Mouse (Mus musculus): ENCODE results near the gene Htr6. TPM values are rescaled to one million over a fixed set of nuclear protein-coding genes. Genes with fewer than 3 reads are reported as not detected.

Htr6 gene
- polyA plus RNA-seq, 1 experiment, result not detected

DNA sequence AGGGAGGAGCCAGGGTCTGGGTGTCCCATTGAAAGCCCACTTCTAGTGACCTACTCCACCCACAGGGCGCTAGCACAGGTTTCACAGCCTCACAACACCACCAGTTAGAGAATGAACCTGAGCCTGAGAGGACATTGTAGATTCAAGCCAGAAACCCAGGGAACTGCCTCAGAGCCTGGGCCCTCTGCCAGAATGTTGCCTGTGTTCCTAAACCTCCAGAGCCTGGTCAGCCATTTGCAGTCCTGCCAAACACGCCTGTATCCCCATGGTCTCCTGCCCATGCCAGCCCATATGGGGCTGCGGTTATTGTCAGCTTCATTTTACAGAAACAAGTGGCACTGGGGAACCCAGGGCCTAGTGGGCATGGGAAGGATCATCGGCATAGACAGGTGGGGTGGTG, 20.0 kb downstream of the Htr6 start:
- Histone ChIP-seq H3K4me3 (ENCODE audit: insufficient read depth, low read length) (no peak overlapping the region), H3K27ac (ENCODE audit: insufficient read depth, low read length) (no peak overlapping the region), H3K4me1 (ENCODE audit: control insufficient read depth, insufficient read depth, low read length) (no peaks in the 10 kb centered on the region)
- no peak for TF ChIP-seq POLR2A (IDR thresholded peaks at IDR 0.05; ENCODE audit: low read depth, low read length)
- no peak for TF ChIP-seq CTCF (IDR thresholded peaks at IDR 0.05; ENCODE audit: borderline replicate concordance, insufficient read depth, low read length)

DNA sequence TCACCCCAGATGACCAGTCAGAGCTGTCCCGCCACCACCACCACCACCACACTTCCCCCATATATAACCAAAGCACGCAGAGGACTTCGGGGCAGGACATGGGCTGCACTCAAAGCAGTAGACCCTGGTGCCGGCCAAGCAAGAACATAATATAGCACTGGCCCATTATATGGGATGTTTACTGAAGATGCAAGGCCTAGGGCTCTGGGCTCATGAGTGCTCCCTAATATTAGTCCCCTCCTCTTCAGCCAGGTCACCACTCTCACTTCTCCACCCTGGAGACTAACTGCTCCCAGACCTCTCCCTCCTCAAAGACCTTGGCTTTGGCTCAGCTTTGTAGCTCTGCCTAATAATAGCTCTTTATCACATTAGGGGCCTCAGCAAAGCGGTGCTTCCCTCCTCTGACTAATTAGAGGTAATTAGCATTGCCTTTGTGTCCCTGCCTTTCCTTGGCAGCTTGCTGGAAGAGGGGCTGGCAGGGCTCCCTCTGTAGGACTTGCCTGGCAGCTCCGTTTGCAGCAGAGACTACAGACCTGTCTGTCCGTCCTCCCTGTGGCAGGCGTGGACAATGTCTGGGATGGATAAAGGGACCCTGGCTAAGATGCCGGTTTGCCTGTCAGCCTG, 21.0 kb downstream of the Htr6 start:
- Histone ChIP-seq H3K4me3 (ENCODE audit: insufficient read depth, low read length) (no peak overlapping the region), H3K4me1 (ENCODE audit: control insufficient read depth, insufficient read depth, low read length) (no peaks in the 10 kb centered on the region), H3K27ac (ENCODE audit: insufficient read depth, low read length) (no peak overlapping the region)
- TF ChIP-seq POLR2A (IDR thresholded peaks at IDR 0.05; ENCODE audit: low read depth, low read length), result no peak

- TF ChIP-seq CTCF (IDR thresholded peaks at IDR 0.05; ENCODE audit: borderline replicate concordance, insufficient read depth, low read length), result no peak
- no peak for TF ChIP-seq POLR2A (IDR thresholded peaks at IDR 0.05; ENCODE audit: low read depth, low read length)
- no peak overlapping the region for H3K27ac ChIP-seq (ENCODE audit: insufficient read depth, low read length)
- H3K4me1 ChIP-seq (ENCODE audit: control insufficient read depth, insufficient read depth, low read length), result no peaks in the 10 kb centered on the region
- no peak overlapping the region for H3K4me3 ChIP-seq (ENCODE audit: insufficient read depth, low read length)
These were observed 22.0 kb downstream of the Htr6 start for GRCm38 (mm10) chr4:139053391-139053790.

DNA sequence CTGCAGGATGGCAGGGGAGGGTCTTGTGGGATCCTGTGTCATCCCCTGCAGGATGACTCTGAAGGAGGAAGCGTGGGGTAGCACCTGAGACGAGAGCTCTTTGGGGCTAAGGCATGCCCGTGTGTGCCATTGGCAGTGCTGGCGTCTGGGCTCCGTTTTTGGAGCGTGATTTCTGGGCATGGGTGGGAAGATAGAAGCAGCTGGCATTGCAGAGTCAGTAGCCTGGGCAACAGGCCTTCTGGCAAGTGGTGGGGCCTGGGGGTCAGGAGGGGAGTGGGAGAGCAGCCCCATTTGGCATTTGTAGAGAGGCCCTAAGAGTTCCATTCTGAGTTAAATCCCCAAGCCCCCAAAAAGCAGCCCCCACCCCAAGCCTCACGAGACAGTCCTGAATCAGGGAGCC, 22.6 kb downstream of the Htr6 start:
- no peaks in the 10 kb centered on the region for H3K4me1 ChIP-seq (ENCODE audit: control insufficient read depth, insufficient read depth, low read length)
- no peak for TF ChIP-seq CTCF (IDR thresholded peaks at IDR 0.05; ENCODE audit: borderline replicate concordance, insufficient read depth, low read length)
- no peak for TF ChIP-seq POLR2A (IDR thresholded peaks at IDR 0.05; ENCODE audit: low read depth, low read length)
- H3K4me3 ChIP-seq (ENCODE audit: insufficient read depth, low read length), result no peak overlapping the region
- H3K27ac ChIP-seq (ENCODE audit: insufficient read depth, low read length), result no peak overlapping the region

DNA sequence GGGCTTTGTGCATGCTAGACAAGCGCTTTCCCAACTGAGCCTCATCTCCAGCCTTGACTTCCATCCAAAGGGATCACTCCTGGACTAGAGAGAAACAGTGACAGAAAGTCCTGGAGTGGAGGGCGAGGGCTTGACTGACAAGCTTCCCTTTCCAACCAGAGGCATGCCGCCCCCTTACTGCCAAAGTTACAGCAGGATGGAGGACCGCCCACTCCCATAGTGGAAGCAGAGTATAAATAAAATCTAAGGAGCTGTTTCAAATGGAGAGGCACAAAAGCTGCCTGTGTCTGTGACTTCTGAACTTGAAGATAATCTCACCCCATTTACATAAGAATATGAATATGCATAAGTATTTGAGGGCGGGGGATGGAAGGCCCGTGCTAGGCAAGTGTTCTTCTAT, 26.9 kb downstream of the Htr6 start:
- TF ChIP-seq CTCF (IDR thresholded peaks at IDR 0.05; ENCODE audit: borderline replicate concordance, insufficient read depth, low read length) (no peak), POLR2A (IDR thresholded peaks at IDR 0.05; ENCODE audit: low read depth, low read length) (no peak)
- H3K27ac ChIP-seq (ENCODE audit: insufficient read depth, low read length), result no peak overlapping the region
- no peaks in the 10 kb centered on the region for H3K4me1 ChIP-seq (ENCODE audit: control insufficient read depth, insufficient read depth, low read length)
- H3K4me3 ChIP-seq (ENCODE audit: insufficient read depth, low read length), result no peak overlapping the region

- H3K4me1 ChIP-seq (ENCODE audit: control insufficient read depth, insufficient read depth, low read length), result no peaks in the 10 kb centered on the region
- H3K27ac ChIP-seq (ENCODE audit: insufficient read depth, low read length), result no peak overlapping the region
- TF ChIP-seq CTCF (IDR thresholded peaks at IDR 0.05; ENCODE audit: borderline replicate concordance, insufficient read depth, low read length) (no peak), POLR2A (IDR thresholded peaks at IDR 0.05; ENCODE audit: low read depth, low read length) (no peak)
- no peak overlapping the region for H3K4me3 ChIP-seq (ENCODE audit: insufficient read depth, low read length)
These were observed 29.0 kb downstream of the Htr6 start for GRCm38 (mm10) chr4:139046354-139046753.

DNA sequence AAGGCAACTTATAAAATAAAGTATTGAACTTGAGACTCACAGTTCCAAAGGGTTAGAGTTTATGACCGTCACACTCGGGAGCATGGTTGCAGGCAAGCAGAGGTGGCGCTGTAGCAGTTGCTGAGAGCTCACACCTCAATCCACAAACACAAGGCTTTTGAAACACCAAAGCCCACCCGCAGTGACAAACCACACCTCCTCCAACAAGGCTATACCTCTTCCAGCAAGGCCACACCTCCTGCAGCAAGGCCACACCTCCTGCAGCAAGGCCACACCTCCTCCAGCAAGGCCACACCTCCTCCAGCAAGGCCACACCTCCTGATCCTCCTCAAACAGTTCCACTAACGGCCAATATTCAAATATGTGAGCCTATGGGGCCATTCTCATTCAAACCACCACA, 30.8 kb downstream of the Htr6 start:
- no peak overlapping the region for H3K27ac ChIP-seq (ENCODE audit: insufficient read depth, low read length)
- no peak overlapping the region for H3K4me3 ChIP-seq (ENCODE audit: insufficient read depth, low read length)
- TF ChIP-seq POLR2A (IDR thresholded peaks at IDR 0.05; ENCODE audit: low read depth, low read length) (no peak), CTCF (IDR thresholded peaks at IDR 0.05; ENCODE audit: borderline replicate concordance, insufficient read depth, low read length) (no peak)
- H3K4me1 ChIP-seq (ENCODE audit: control insufficient read depth, insufficient read depth, low read length), result no peaks in the 10 kb centered on the region

- no peak for TF ChIP-seq CTCF (IDR thresholded peaks at IDR 0.05; ENCODE audit: borderline replicate concordance, insufficient read depth, low read length)
- no peak for TF ChIP-seq POLR2A (IDR thresholded peaks at IDR 0.05; ENCODE audit: low read depth, low read length)
- no peak overlapping the region for H3K4me3 ChIP-seq (ENCODE audit: insufficient read depth, low read length)
- no peak overlapping the region for H3K27ac ChIP-seq (ENCODE audit: insufficient read depth, low read length)
- H3K4me1 ChIP-seq (ENCODE audit: control insufficient read depth, insufficient read depth, low read length), result no peaks in the 10 kb centered on the region
These were observed 31.8 kb downstream of the Htr6 start for GRCm38 (mm10) chr4:139043600-139043999.

DNA sequence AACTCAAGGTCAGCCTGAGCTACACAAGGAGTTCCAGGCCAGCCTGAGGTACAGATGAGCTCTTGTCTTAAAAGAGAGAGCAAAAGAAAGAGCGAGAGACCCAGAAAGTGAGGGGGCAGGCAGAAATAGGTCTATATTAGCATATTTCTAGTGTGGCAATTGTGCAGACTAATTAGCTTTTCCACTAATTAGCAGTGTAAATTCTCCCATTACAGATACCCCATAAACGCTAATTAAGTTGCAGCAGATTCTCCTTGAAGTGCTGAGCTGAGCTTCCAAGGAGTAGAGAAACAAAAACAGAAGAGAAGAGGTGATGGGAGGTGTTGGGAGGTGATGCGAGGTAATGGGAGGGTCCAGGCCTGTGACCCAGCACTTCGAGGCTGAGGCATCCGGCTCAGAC, 32.8 kb downstream of the Htr6 start:
- TF ChIP-seq CTCF (IDR thresholded peaks at IDR 0.05; ENCODE audit: borderline replicate concordance, insufficient read depth, low read length) (no peak), POLR2A (IDR thresholded peaks at IDR 0.05; ENCODE audit: low read depth, low read length) (no peak)
- no peak overlapping the region for H3K27ac ChIP-seq (ENCODE audit: insufficient read depth, low read length)
- no peaks in the 10 kb centered on the region for H3K4me1 ChIP-seq (ENCODE audit: control insufficient read depth, insufficient read depth, low read length)
- H3K4me3 ChIP-seq (ENCODE audit: insufficient read depth, low read length), result no peak overlapping the region

GRCm38 (mm10) chr4:139040084-139040839, 35.1 kb downstream of the Htr6 start:
- TF ChIP-seq CTCF (IDR thresholded peaks at IDR 0.05; ENCODE audit: borderline replicate concordance, insufficient read depth, low read length) (no peak), POLR2A (IDR thresholded peaks at IDR 0.05; ENCODE audit: low read depth, low read length) (no peak)

More at GRCm38 (mm10) chr4:139040084-139040839, 35.1 kb downstream of the Htr6 start:
- Histone ChIP-seq H3K4me3 (ENCODE audit: insufficient read depth, low read length) (no peak overlapping the region), H3K27ac (ENCODE audit: insufficient read depth, low read length) (no peak overlapping the region), H3K4me1 (ENCODE audit: control insufficient read depth, insufficient read depth, low read length) (no peaks in the 10 kb centered on the region)

All from embryonic fibroblast, embryonic 13.5 days (primary cell).